Mouse (Mus musculus): Measurements from ENCODE around the gene A4gnt. TPM values are rescaled to one million over a fixed set of nuclear protein-coding genes. Genes with fewer than 3 reads are reported as not detected.

Gene A4gnt
- polyA plus RNA-seq, 1 experiment from 2014 or later, result not detected

Other genes with a start within 250 kb of the A4gnt start
- gene Mras, start 175.1 kb upstream of the A4gnt start, polyA plus RNA-seq (2015; fragmentation: Nextera tagmentation; extraction: Ambion mirVana), result 15.0 and 15.1 TPM in 2 replicates
- gene Nme9, start 161.0 kb upstream of the A4gnt start, polyA plus RNA-seq (2015; fragmentation: Nextera tagmentation; extraction: Ambion mirVana), result 1.0 and 1.3 TPM in 2 replicates
- 21.1 and 21.4 TPM in 2 replicates for gene Armc8, start 43.6 kb upstream of the A4gnt start, polyA plus RNA-seq (2015; fragmentation: Nextera tagmentation; extraction: Ambion mirVana)
- 16.2 and 17.2 TPM in 2 replicates for gene Dbr1, start 36.7 kb upstream of the A4gnt start, polyA plus RNA-seq (2015; fragmentation: Nextera tagmentation; extraction: Ambion mirVana)
- 13.5 and 17.7 TPM in 2 replicates for gene Dzip1l, start 17.0 kb downstream of the A4gnt start, polyA plus RNA-seq (2015; fragmentation: Nextera tagmentation; extraction: Ambion mirVana)
- gene Cldn18, start 104.8 kb downstream of the A4gnt start, polyA plus RNA-seq (2015; fragmentation: Nextera tagmentation; extraction: Ambion mirVana), result 2.8 and 33.7 TPM in 2 replicates